Mouse (Mus musculus): ENCODE measurements around the gene Suclg2. TPM values are rescaled to one million over a fixed set of nuclear protein-coding genes. Genes with fewer than 3 reads are reported as not detected.

Gene Suclg2
- 10 to 100 TPM; 10.4 to 10.7 TPM for total RNA-seq (2023)

GRCm38 (mm10) chr6:95718031-95718968 lies at the start of gene Suclg2:
TSS of gene Suclg2 (minus strand) at chr6:95718800.

